Mouse (Mus musculus) E14TG2a.4 (cell line): ENCODE data around the gene Ap3b2.

Source experiments
- CTCF ChIP-seq: conservative IDR thresholded peaks from 2 replicates; pipeline ENCODE4 v1.5.1; 2014; ENCODE audit warnings: low read length
- NANOG ChIP-seq: IDR thresholded peaks from 2 replicates; pipeline ENCODE4 v1.6.1; 2014; ENCODE audit warnings: borderline replicate concordance, low read length, mixed read lengths

DNA sequence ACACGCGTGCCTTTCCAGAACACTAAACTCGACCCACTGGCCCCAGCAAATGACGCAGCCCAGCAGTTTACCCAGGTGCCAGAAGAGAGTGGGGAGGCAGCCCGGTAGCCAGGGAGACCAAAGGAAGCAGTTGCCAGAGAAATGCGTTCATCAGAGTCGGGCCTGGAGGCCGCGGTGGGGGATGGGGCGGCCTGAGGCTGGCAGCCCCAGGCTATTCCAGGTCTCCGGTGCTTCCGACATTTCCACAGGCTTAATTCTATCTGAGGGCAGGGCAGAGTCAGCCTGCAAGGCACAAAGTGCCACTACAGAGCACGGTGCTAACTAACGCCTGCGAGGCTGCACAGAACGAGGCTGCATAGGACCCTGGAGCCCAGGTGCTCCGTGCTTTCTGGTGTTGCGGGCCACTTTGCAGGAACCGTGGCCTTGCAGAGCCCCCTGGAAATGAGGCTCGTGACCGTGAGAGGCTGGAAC is 40.7 kb downstream of the Ap3b2 start:
- TF ChIP-seq CTCF (no peak), NANOG (no peak)
